Mouse (Mus musculus): ENCODE measurements around the gene Dnajb12.
A peak's percentile ranks its signal among the peaks of the same experiment; 100 is the strongest.

Gene Dnajb12

GRCm38 (mm10) chr10:59896911-59897331 lies 17.6 kb downstream of the Dnajb12 start:
- peak; percentile 97 for DNase-seq (ENCODE audit: low read depth)

- DNase-seq (ENCODE audit: low read depth), result peak; percentile 76
These were observed 18.2 kb downstream of the Dnajb12 start for GRCm38 (mm10) chr10:59897511-59897910.

- no peak for DNase-seq (ENCODE audit: low read depth)
These were observed 18.9 kb downstream of the Dnajb12 start for GRCm38 (mm10) chr10:59898180-59898778.

- no peak for DNase-seq (ENCODE audit: low read depth)
These were observed 19.6 kb downstream of the Dnajb12 start for GRCm38 (mm10) chr10:59898935-59899334.

GRCm38 (mm10) chr10:59899341-59900173 lies 20.2 kb downstream of the Dnajb12 start:
- DNase-seq (ENCODE audit: low read depth), result peak; percentile 98

GRCm38 (mm10) chr10:59900174-59900435 lies 20.7 kb downstream of the Dnajb12 start:
- no peak for DNase-seq (ENCODE audit: low read depth)

GRCm38 (mm10) chr10:59900939-59901338 lies 21.6 kb downstream of the Dnajb12 start:
- DNase-seq (ENCODE audit: low read depth), result no peak

- no peak for DNase-seq (ENCODE audit: low read depth)
These were observed 22.1 kb downstream of the Dnajb12 start for GRCm38 (mm10) chr10:59901463-59901862.

GRCm38 (mm10) chr10:59901986-59902605 lies 22.7 kb downstream of the Dnajb12 start:
- DNase-seq (ENCODE audit: low read depth), result no peak

- DNase-seq (ENCODE audit: low read depth), result no peak
These were observed 23.2 kb downstream of the Dnajb12 start for GRCm38 (mm10) chr10:59902606-59902990.

- no peak for DNase-seq (ENCODE audit: low read depth)
These were observed 23.8 kb downstream of the Dnajb12 start for GRCm38 (mm10) chr10:59903170-59903569.

- DNase-seq (ENCODE audit: low read depth), result no peak
These were observed 27.8 kb downstream of the Dnajb12 start for GRCm38 (mm10) chr10:59907080-59907609.

- peak; percentile 98 for DNase-seq (ENCODE audit: low read depth)
These were observed 28.4 kb downstream of the Dnajb12 start for GRCm38 (mm10) chr10:59907695-59908299.

GRCm38 (mm10) chr10:59908776-59909315 lies 29.5 kb downstream of the Dnajb12 start:
- peak; percentile 72 for DNase-seq (ENCODE audit: low read depth)

GRCm38 (mm10) chr10:59909357-59909847 lies 30.0 kb downstream of the Dnajb12 start:
- DNase-seq (ENCODE audit: low read depth), result peak; percentile 98

- DNase-seq (ENCODE audit: low read depth), result no peak
These were observed 31.7 kb downstream of the Dnajb12 start for GRCm38 (mm10) chr10:59911091-59911490.

- no peak for DNase-seq (ENCODE audit: low read depth)
These were observed 32.3 kb downstream of the Dnajb12 start for GRCm38 (mm10) chr10:59911561-59912198.

- DNase-seq (ENCODE audit: low read depth), result no peak
These were observed 36.0 kb downstream of the Dnajb12 start for GRCm38 (mm10) chr10:59915196-59915962.

GRCm38 (mm10) chr10:59916159-59916558 lies 36.8 kb downstream of the Dnajb12 start:
- no peak for DNase-seq (ENCODE audit: low read depth)

GRCm38 (mm10) chr10:59916649-59917048 lies 37.3 kb downstream of the Dnajb12 start:
- DNase-seq (ENCODE audit: low read depth), result no peak

- peak; percentile 63 for DNase-seq (ENCODE audit: low read depth)
These were observed 38.8 kb downstream of the Dnajb12 start for GRCm38 (mm10) chr10:59918111-59918510.
